Mouse (Mus musculus) v-Abl transformed pro-B cells (cell line): ENCODE measurements around the gene Hkdc1.

Source experiments
- in situ Hi-C, 2 experiments: fragments of 400-800 bp; cut with MboI; formaldehyde crosslinking; loops; one replicate each; pipeline ENCODE4 v1.15.1; 2025; ENCODE audit not compliant: unreplicated experiment in 2 of 2

Gene Hkdc1

GRCm38 (mm10) chr10:62422255-62422654 lies at the start of gene Hkdc1:
Gene Hkdc1, minus strand, starts transcription at chr10:62422491.
- in situ Hi-C loops, result loop anchor here in 1 of 2 experiments (25.0 kb wide), 1 partner anchor 585 kb away; no protein-coding TSS in a partner anchor

GRCm38 (mm10) chr10:62471105-62471504 lies 48.8 kb upstream of the Hkdc1 start:
- in situ Hi-C loops, result loop anchor here (10.0 to 25.0 kb wide), 4 partner anchors 291 to 1334 kb away; partner anchors contain the start of genes Sar1a (in 2 of the 2), Tysnd1 (in 2 of the 2) and Sgpl1 (in 1 of the 2)

DNA sequence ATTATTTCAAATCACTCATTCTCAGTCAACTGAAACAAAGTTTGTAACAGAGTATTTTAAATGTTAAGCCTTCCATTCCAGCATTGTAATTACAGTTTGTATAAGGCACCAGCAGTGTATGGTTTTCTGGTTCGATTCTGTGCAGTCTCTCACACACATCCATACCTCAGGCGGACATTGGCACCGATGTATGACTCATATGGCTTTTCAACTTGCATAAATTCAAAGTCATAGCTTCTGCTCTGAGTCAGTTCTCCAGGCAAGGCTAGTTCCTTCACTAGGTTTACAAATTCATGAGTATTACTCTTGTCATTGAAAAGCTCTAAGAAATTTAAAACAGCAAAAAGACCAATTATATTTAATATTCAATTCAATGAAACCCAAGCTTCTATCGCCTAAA lies 47.4 kb upstream of the Hkdc1 start:
- in situ Hi-C loops, result loop anchor here (10.0 to 25.0 kb wide), 4 partner anchors 293 to 1332 kb away; partner anchors contain the start of genes Sar1a (in 2 of the 2), Tysnd1 (in 2 of the 2) and Sgpl1 (in 1 of the 2)

DNA sequence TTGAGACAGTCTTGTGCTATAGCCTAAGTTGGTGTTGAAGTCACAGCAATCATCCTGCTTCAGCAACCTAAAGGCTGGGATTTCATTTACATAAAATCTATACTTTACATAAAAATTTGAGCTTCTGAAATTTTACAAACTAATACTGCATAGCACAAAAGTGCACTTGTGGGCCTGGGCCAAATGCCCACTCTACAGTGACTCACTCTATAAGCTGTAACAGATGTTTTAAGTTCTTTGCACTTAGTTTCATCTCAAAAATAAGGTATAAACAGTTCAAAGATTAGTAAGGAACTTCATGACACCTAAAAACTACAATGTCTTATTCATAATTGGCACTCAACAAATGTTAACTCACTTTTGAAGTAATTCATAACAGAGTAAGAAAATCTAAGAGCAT lies 39.0 kb upstream of the Hkdc1 start:
- in situ Hi-C loops, result loop anchor here (25.0 kb wide), 3 partner anchors 301 to 1324 kb away; partner anchors contain the start of genes Sar1a (in 2 of the 2), Tysnd1 (in 2 of the 2) and Sgpl1 (in 1 of the 2)

DNA sequence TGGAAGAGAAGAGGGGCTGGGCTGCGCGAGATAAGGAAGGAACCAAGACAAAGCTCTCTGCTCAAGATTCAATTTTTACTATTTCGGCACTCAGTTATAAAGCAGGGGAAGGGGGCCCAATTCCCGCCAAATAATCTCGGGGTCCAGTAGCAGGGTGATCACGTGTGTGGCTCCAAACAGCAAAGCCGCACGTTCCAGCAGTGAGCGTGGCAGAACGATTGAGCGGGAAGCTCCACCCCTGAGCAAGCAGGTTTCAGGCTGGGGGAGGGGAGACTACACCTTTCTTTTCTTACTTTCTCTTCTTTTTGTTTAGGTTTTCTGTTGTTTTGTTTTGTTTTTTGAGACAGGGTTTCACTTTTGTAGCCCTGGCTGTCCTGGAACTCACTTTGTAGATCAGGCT lies 29.7 kb upstream of the Hkdc1 start:
- in situ Hi-C loops, result loop anchor here (5.0 to 25.0 kb wide), 5 partner anchors 35 to 1315 kb away; partner anchors contain the start of genes Sar1a (in 2 of the 2), Tysnd1 (in 2 of the 2), Sgpl1 (in 1 of the 2) and Vps26a (in 1 of the 2)

DNA sequence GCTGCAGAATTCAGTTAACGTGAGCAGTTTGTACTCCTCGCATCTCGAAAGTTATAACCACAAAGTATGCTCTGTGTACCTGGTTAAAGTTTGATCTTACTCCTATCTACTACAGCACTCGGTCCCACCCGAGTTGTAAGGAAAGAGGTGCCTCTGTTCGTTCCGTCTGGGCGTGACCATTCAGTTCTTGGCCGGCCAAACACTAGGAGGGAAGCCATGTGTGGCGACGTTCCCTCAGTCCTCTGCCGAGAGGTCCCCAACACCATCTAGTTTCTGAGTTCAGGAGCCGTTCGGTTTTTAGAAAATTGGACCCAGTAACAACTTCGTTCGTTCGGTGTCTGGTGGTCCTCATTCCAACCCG lies 28.0 kb upstream of the Hkdc1 start:
- in situ Hi-C loops, result loop anchor here (5.0 to 25.0 kb wide), 5 partner anchors 37 to 1313 kb away; partner anchors contain the start of genes Sar1a (in 2 of the 2), Tysnd1 (in 2 of the 2), Sgpl1 (in 1 of the 2) and Vps26a (in 1 of the 2)

DNA sequence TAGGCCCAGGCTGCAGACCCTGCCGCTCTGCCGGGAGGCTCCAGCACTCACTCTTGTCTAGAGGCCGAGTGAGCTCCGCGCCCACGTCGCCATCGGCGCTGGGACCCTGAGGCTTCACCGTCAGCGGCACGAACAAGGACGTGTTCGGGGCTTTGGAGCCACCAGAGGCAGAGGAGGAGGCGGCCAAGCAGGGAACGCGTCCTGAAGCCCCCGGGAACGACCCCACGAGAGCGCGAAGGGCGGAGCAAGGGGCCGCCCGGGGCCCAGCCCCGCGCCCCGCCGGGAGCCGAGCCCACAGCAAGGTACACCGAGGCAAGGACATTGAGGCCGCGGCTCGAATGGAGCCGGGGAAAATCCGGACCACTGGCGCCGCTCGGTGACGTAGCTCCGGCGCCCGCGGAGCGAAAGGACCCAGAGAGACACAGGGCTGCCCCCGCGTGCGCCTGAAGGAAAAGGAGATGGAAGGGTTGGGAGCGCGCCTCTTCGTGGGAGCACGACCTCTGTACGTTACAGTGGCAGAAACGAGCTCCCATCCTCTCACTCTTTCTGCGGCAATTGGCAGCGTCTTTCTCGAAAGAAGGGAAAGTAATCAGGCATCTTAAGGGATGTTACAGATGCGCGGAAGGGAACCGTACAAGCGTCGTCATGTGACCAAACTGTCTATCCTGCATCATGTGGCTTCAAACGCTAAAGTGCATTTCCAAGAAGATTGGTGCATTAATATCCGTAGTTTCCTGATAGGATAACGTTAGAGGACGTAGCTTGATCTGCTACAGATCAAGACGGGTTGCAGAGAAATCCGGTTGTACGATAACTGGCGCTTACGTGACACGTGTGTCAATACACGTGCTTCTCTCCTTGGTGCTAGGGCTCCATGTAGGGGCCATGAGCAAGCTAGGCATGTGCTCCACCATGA lies 27.3 kb upstream of the Hkdc1 start, which contains the start of the genes 4930507D05Rik and Supv3l1:
Gene 4930507D05Rik, plus strand, starts transcription at position 126 of the 916 bp plus-strand sequence.
Gene Supv3l1, minus strand, starts transcription at position 375 of the 916 bp plus-strand sequence.
- in situ Hi-C loops, result loop anchor here (5.0 to 25.0 kb wide), 5 partner anchors 38 to 1312 kb away; partner anchors contain the start of genes Sar1a (in 2 of the 2), Tysnd1 (in 2 of the 2), Sgpl1 (in 1 of the 2) and Vps26a (in 1 of the 2)

DNA sequence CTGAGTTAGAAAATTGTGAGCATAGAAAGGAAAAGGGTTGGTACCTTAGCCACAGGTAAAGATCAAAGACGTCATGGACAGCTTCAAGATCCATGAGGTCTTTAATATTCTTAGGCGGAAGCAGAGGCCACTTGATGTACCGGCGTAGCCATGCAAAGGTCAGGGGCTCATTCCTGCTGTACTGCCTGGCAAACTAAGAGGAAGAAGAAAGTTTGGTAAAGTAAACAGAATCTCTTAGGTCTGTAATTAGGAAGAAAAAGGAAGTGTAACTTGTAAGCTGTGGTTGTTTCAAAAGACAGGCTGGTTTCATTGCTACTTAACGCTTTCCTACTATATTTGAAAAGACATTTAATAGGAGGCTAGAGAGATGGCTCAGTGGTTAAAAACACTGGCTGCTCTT lies 8.1 kb upstream of the Hkdc1 start:
- in situ Hi-C loops, result no loop called here

DNA sequence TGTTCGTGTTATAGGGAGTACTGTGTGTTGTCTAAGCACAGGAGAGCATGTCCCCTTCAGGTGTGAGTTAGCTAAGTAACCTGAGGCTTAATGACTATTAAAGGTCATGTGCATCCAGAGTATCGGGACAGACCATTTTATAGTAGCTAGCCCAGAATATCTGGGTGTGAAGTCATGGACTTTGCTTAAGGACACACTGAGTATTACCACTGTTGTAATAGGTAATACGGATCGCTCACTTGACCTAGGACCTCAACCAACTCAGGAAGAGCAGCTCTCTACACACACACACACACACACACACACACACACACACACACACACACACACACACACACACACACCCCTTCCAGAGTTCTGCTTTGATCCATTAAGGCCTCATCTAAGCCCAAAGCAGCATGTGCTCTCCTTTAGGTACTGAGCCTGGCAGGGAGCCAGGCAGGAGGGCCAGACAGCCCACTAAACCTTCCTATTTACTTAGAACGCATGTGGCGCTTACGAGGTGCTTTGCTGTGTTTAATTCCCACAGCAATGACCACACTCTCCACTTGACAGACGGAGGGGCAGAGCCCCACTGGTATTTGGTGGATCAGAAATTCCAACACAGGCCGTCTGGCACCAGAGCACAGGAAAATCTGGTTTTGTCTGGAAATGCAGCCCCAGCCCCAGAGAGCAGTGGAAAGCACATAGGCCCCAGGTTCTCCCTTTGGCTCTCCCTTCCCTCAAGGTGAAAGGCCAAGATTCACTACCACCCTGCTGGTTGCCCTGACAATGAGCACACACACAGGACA lies 3.0 kb upstream of the Hkdc1 start:
- in situ Hi-C loops, result no loop called here

DNA sequence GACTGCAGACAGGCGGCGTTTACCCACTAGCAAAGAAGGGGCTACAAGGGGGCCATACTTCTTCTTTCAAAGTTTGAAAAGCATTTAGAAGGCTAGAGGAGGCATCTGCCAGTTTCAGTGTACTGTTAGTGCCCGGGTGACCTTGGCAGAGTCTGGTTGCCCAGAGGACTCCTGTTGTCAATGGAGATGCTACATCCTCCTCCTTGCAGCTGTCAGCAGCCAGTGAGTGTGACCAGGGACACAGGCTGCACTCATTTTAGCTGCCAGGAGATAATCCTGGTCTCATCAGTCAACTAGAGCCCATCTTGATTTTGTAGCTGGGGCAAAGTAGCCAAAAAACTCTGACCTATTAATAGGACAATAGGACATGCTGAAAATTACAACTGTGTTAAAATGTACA lies 1.2 kb downstream of the Hkdc1 start:
- in situ Hi-C loops, result loop anchor here in 1 of 2 experiments (25.0 kb wide), 1 partner anchor 584 kb away; no protein-coding TSS in a partner anchor

GRCm38 (mm10) chr10:62420399-62420798 lies 1.9 kb downstream of the Hkdc1 start:
- in situ Hi-C loops, result loop anchor here in 1 of 2 experiments (25.0 kb wide), 1 partner anchor 583 kb away; no protein-coding TSS in a partner anchor

- in situ Hi-C loops, result loop anchor here in 1 of 2 experiments (25.0 kb wide), 1 partner anchor 582 kb away; no protein-coding TSS in a partner anchor
These were observed 2.9 kb downstream of the Hkdc1 start for GRCm38 (mm10) chr10:62419422-62419821.

DNA sequence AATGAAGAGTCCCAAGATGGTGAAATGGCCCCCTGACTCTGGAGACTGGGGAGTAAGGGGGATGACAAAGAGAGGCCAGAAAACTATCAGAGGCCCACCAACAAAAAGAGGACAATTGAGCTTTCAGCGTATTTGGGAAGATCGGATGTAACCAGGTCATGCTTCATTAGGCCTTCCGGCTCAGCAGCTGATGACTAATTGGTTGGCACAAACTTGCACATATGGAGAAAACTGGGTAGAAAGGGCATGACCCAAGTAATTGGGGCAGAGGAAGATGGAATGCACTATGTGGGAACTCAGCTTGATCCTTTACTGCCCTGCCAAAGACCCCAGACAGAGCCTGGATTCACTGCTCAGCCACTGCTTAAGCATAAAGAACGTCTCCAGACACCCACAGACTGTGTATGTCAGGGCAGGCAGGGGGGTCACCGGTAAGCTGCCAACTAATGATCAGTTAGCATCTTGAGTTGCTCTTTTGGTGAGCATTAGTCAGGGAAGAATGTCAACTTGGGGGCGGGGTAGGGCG lies 3.4 kb downstream of the Hkdc1 start:
- in situ Hi-C loops, result loop anchor here in 1 of 2 experiments (25.0 kb wide), 1 partner anchor 582 kb away; no protein-coding TSS in a partner anchor

DNA sequence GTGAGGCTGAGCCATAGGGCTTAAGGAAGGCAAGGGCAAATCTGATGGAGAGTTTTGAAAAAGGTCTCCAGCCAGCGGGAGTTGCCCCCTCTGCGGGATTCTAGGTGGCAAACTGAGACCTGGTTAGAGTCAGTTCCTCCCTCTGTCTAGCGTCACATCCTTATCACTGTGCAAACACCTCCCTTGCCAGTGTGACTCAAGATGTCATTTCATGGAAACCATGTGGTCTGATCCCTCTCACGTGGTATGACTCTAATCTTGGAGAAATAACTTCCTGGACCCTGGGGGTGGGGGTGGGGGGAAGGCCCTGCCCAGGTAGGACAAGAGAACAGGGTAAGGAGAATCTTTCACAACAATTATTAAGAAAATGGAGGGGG lies 8.7 kb downstream of the Hkdc1 start:
- in situ Hi-C loops, result loop anchor here in 1 of 2 experiments (5.0 to 25.0 kb wide), 2 partner anchors 226 to 576 kb away; no protein-coding TSS in a partner anchor

DNA sequence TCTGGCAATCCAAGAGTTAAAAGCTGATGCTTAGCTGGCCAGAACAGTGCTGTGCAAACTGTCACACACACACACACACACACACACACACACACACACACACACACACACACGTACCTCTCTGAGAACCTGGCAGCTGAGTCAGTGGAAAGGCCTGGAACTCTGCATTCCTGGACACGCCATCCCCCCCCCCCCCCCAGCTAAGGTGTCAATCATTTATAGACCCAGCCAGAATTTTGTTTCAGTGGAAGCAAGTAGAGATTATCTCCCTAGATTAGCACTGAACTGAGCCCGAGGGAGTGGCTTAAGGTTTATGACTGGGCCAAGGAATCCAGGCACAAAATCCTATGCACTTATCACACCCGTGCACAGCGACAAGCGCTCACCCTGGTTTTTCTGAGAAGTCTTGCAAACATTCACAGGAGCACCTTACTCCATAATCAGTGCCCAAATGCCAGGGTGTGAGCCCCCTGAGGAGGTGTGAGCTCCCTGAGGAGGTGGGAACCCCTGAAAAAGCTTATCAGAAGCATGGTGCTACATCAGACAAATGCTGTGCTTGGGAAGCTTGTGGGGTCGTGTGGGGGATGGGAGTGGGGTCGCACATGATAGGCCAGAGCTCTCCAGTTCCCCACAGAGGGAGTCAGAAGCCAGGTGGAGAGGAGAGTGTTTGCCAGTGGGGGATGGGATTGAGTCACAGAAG lies 9.2 kb downstream of the Hkdc1 start:
- in situ Hi-C loops, result loop anchor here in 1 of 2 experiments (5.0 to 25.0 kb wide), 2 partner anchors 226 to 576 kb away; no protein-coding TSS in a partner anchor

DNA sequence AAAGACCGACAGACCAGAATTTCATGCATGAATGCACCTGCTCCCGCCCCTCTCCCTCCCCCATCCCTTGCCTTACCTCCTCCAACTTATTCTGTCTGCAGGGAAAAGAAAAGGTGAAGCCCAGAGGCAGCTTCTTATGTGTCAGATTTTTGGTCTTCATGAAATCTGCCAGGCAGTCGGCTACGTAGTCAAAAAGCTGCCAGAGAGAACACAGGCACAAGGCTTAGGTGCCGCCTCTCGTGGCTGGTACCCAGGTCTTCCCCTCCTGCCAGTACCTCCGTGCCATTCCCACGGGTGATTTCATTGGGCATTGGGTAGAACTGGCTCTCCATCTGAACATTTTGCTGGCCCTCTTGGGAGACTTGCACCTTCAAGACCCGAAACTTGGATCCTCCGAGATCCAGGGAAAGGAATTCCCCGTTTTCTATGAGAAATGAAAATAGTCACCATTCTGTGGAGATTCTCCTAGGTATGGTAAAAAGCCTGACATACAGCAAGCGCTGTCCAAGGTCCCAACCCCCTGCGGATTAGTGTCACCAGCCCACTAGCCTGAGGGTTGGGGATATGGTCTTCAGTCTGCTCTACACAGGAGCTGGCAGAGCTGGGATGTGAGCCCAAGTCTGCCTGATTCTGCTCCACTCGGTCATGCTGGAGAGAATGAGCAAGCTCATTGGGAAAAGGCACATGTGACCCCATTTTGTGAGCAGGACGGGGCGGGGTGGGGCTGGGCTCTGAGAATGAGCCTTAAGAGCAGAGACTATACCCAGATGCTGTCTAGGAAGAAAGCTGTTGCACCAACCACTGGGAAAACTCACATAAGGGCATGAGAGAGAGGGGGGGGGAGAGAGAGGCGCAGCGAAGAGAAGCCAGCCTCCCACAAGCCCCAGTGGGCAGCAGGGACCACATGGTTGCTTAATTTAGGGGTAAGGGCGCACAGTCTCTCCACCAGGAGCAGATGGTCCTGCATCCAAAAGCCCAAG lies 10.6 kb downstream of the Hkdc1 start:
- in situ Hi-C loops, result loop anchor here in 1 of 2 experiments (5.0 to 25.0 kb wide), 2 partner anchors 224 to 574 kb away; no protein-coding TSS in a partner anchor

DNA sequence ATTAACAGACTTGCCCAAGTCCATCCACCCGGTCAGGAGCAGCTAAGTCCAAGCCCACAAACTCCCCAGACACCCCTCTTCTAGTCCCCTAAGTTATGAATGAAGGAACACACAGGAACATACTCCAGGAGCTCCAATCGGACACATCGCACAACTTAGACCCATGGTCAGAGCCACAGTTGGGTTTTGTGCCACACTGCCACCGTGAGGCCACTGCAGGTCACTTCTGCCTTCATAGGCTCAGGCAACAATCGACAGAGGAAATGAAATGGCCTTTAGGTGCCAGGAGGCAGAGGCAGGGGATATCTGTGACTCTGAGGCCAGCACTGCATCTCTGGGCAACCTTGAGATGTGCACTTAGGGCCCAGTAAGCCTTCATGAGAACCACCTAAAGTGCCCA lies 11.3 kb downstream of the Hkdc1 start:
- in situ Hi-C loops, result loop anchor here in 1 of 2 experiments (5.0 to 25.0 kb wide), 2 partner anchors 224 to 574 kb away; no protein-coding TSS in a partner anchor
